Mouse (Mus musculus) midbrain, embryonic 13.5 days (tissue): Measurements from ENCODE around the gene 2310022A10Rik. TPM values are rescaled to one million over a fixed set of nuclear protein-coding genes. Genes with fewer than 3 reads are reported as not detected.

Experiments used
- ATAC-seq: fragments of 200-750 bp; cut with Nextera tagmentation; 2 replicates; pipeline ENCODE4 v1.8.0; 2017; ENCODE audit warnings: mild to moderate bottlenecking, moderate TSS enrichment, moderate library complexity
- H3K27ac ChIP-seq: fragments of 300-500 bp; sonication (generic); 2 replicates; pipeline ENCODE4 v1.5.1; 2015; ENCODE audit warnings: inconsistent platforms, mild to moderate bottlenecking, moderate library complexity
- H3K27me3 ChIP-seq: fragments of 300-500 bp; sonication (generic); 2 replicates; pipeline ENCODE4 v1.6.1; 2015; ENCODE audit warnings: mild to moderate bottlenecking, inconsistent platforms
- H3K36me3 ChIP-seq: fragments of 300-500 bp; sonication (generic); 2 replicates; pipeline ENCODE4 v1.6.1; 2015; ENCODE audit warnings: mild to moderate bottlenecking, inconsistent platforms
- H3K4me1 ChIP-seq: fragments of 300-500 bp; sonication (generic); replicated peaks from 2 replicates; pipeline ENCODE4 v1.6.1; 2015; ENCODE audit warnings: inconsistent platforms
- H3K4me2 ChIP-seq: fragments of 300-500 bp; sonication (generic); replicated peaks from 2 replicates; pipeline ENCODE4 v1.6.1; 2015; ENCODE audit warnings: moderate library complexity, mild to moderate bottlenecking, inconsistent platforms
- H3K4me3 ChIP-seq: fragments of 300-500 bp; sonication (generic); replicated peaks from 2 replicates; pipeline ENCODE4 v1.5.1; 2015; ENCODE audit warnings: mild to moderate bottlenecking, inconsistent platforms
- H3K9ac ChIP-seq: fragments of 300-500 bp; sonication (generic); replicated peaks from 2 replicates; pipeline ENCODE4 v1.6.1; 2015; ENCODE audit warnings: mild to moderate bottlenecking, inconsistent platforms
- H3K9me3 ChIP-seq: fragments of 300-500 bp; sonication (generic); 2 replicates; pipeline ENCODE4 v1.6.1; 2016; ENCODE audit warnings: mild to moderate bottlenecking, inconsistent platforms
- WGBS: fragments of 180-500 bp; shearing (Covaris S2); methylation state at CpG from one replicate; pipeline ENCODE4 v1.1.7; 2015; 5-methylcytosine and 5-hydroxymethylcytosine counted together
- polyA plus RNA-seq: library from polyadenylated mRNA; unstranded; fragments of >200 nt; fragmentation: Nextera tagmentation; extraction: Ambion mirVana; gene quantifications from 2 replicates; pipeline ENCODE4 v1.2.1, GENCODE M21; 2015

Gene 2310022A10Rik
- polyA plus RNA-seq, 1 experiment from 2014 or later, result 36.6 TPM

GRCm38 (mm10) chr7:27592217-27592929 is 39.3 kb downstream of the 2310022A10Rik start:
- Histone ChIP-seq H3K27me3 (no peaks in the 10 kb centered on the region), H3K4me3 (peak overlapping the region; percentile 64), H3K9me3 (no peaks in the 10 kb centered on the region), H3K4me2 (peak overlapping the region; percentile 65), H3K9ac (peak overlapping the region; percentile 77), H3K4me1 (peaks cover 38% of the 10 kb centered on the region), H3K27ac (peak overlapping the region; percentile 99), H3K36me3 (no peaks in the 10 kb centered on the region)
- 4% methylated on average over 17 of the region's 17 CpGs for WGBS
- peak; percentile 86; the same call in 1 of the 2 replicates for ATAC-seq

- H3K36me3 ChIP-seq, result no peaks in the 10 kb centered on the region
- peaks cover 42% of the 10 kb centered on the region for H3K4me1 ChIP-seq
- H3K4me2 ChIP-seq, result peak overlapping the region; percentile 65
- no peak for ATAC-seq
- H3K4me3 ChIP-seq, result peak overlapping the region; percentile 64
- H3K9ac ChIP-seq, result peak overlapping the region; percentile 77
- peak overlapping the region; percentile 99; the same call in 1 of the 2 replicates for H3K27ac ChIP-seq
- H3K9me3 ChIP-seq, result no peaks in the 10 kb centered on the region
- WGBS, result 76% methylated on average over 12 of the region's 12 CpGs
- no peaks in the 10 kb centered on the region for H3K27me3 ChIP-seq
Measured at GRCm38 (mm10) chr7:27592934-27593645, 40.1 kb downstream of the 2310022A10Rik start.

- Histone ChIP-seq H3K27me3 (no peaks in the 10 kb centered on the region), H3K27ac (peak overlapping the region; percentile 37), H3K36me3 (no peaks in the 10 kb centered on the region), H3K4me2 (no peak overlapping the region), H3K4me1 (peaks cover 64% of the 10 kb centered on the region), H3K4me3 (no peak overlapping the region), H3K9me3 (no peaks in the 10 kb centered on the region), H3K9ac (peak overlapping the region; percentile 48)
- ATAC-seq, result no peak
- 52% methylated on average over 10 of the region's 10 CpGs for whole genome bisulfite sequencing
Measured at GRCm38 (mm10) chr7:27596586-27597503, 43.8 kb downstream of the 2310022A10Rik start.

- Histone ChIP-seq H3K9ac (no peak overlapping the region), H3K4me1 (peaks cover 60% of the 10 kb centered on the region), H3K4me3 (no peak overlapping the region), H3K9me3 (no peaks in the 10 kb centered on the region), H3K27ac (no peak overlapping the region), H3K36me3 (no peaks in the 10 kb centered on the region), H3K4me2 (no peak overlapping the region), H3K27me3 (no peaks in the 10 kb centered on the region)
- ATAC-seq, result no peak
- WGBS, result 79% methylated on average over 7 of the region's 7 CpGs
Measured at GRCm38 (mm10) chr7:27598053-27598452, 45.0 kb downstream of the 2310022A10Rik start.

GRCm38 (mm10) chr7:27601628-27602027 is 48.6 kb downstream of the 2310022A10Rik start:
- Histone ChIP-seq H3K27ac (0 out of 2 replicates have a peak overlapping the region, but pooled peaks have one; percentile 10), H3K4me1 (peaks cover 52% of the 10 kb centered on the region), H3K9me3 (no peaks in the 10 kb centered on the region), H3K4me3 (no peak overlapping the region), H3K4me2 (no peak overlapping the region), H3K36me3 (no peaks in the 10 kb centered on the region), H3K27me3 (no peaks in the 10 kb centered on the region), H3K9ac (0 out of 2 replicates have a peak overlapping the region, but pooled peaks have one; percentile 44)
- 74% methylated on average over 4 of the region's 4 CpGs for WGBS
- 0 out of 2 replicates have a peak, but pooled peaks have one; percentile 34 for ATAC-seq

- H3K4me2 ChIP-seq, result no peak overlapping the region
- H3K4me1 ChIP-seq, result peaks cover 50% of the 10 kb centered on the region
- H3K36me3 ChIP-seq, result no peaks in the 10 kb centered on the region
- 87% methylated on average over 2 of the region's 2 CpGs for WGBS
- no peak for ATAC-seq
- no peak overlapping the region for H3K4me3 ChIP-seq
- H3K27ac ChIP-seq, result no peak overlapping the region
- no peaks in the 10 kb centered on the region for H3K9me3 ChIP-seq
- no peaks in the 10 kb centered on the region for H3K27me3 ChIP-seq
- no peak overlapping the region for H3K9ac ChIP-seq
Measured at GRCm38 (mm10) chr7:27602161-27602560, 49.1 kb downstream of the 2310022A10Rik start.

- 89% methylated on average over 7 of the region's 7 CpGs for WGBS
- Histone ChIP-seq H3K36me3 (no peaks in the 10 kb centered on the region), H3K4me3 (no peak overlapping the region), H3K4me2 (no peak overlapping the region), H3K4me1 (peaks cover 48% of the 10 kb centered on the region), H3K9me3 (no peaks in the 10 kb centered on the region), H3K27ac (no peak overlapping the region), H3K27me3 (no peaks in the 10 kb centered on the region), H3K9ac (no peak overlapping the region)
- ATAC-seq, result no peak
Measured at GRCm38 (mm10) chr7:27602835-27603234, 49.8 kb downstream of the 2310022A10Rik start.

- no peak overlapping the region for H3K4me3 ChIP-seq
- no peak for ATAC-seq
- H3K27me3 ChIP-seq, result no peaks in the 10 kb centered on the region
- 65% methylated on average over 5 of the region's 5 CpGs for WGBS
- no peaks in the 10 kb centered on the region for H3K9me3 ChIP-seq
- peak overlapping the region; percentile 42; the same call in 1 of the 2 replicates for H3K9ac ChIP-seq
- peaks cover 43% of the 10 kb centered on the region for H3K4me1 ChIP-seq
- H3K4me2 ChIP-seq, result no peak overlapping the region
- H3K36me3 ChIP-seq, result peaks cover 14% of the 10 kb centered on the region
- no peak overlapping the region for H3K27ac ChIP-seq
Measured at GRCm38 (mm10) chr7:27604661-27605348, 51.8 kb downstream of the 2310022A10Rik start.

GRCm38 (mm10) chr7:27605499-27606285 is 52.7 kb downstream of the 2310022A10Rik start:
- no peaks in the 10 kb centered on the region for H3K9me3 ChIP-seq
- H3K27me3 ChIP-seq, result no peaks in the 10 kb centered on the region
- peaks cover 22% of the 10 kb centered on the region for H3K36me3 ChIP-seq
- no peak overlapping the region for H3K4me2 ChIP-seq
- H3K4me1 ChIP-seq, result peaks cover 35% of the 10 kb centered on the region
- H3K27ac ChIP-seq, result peak overlapping the region; percentile 59; the same call in 1 of the 2 replicates
- ATAC-seq, result no peak
- WGBS, result 78% methylated on average over 9 of the region's 9 CpGs
- peak overlapping the region; percentile 24; the same call in 1 of the 2 replicates for H3K9ac ChIP-seq
- no peak overlapping the region for H3K4me3 ChIP-seq

- no peaks in the 10 kb centered on the region for H3K27me3 ChIP-seq
- no peak overlapping the region for H3K9ac ChIP-seq
- WGBS, result 74% methylated on average over 10 of the region's 10 CpGs
- H3K27ac ChIP-seq, result no peak overlapping the region
- peaks cover 28% of the 10 kb centered on the region for H3K4me1 ChIP-seq
- H3K9me3 ChIP-seq, result no peaks in the 10 kb centered on the region
- peaks cover 27% of the 10 kb centered on the region for H3K36me3 ChIP-seq
- no peak overlapping the region for H3K4me2 ChIP-seq
- H3K4me3 ChIP-seq, result no peak overlapping the region
- no peak for ATAC-seq
Measured at GRCm38 (mm10) chr7:27606481-27607254, 53.6 kb downstream of the 2310022A10Rik start.
